Mouse (Mus musculus): ENCODE measurements around the gene Add2.
A peak's percentile ranks its signal among the peaks of the same experiment; 100 is the strongest.

GRCm38 (mm10) chr6:86009980-86010379, 18.5 kb upstream of the Add2 start:
- TF ChIP-seq CTCF (IDR thresholded peaks at IDR 0.05; ENCODE audit: extremely low read depth, insufficient read depth, low read length) = peak; percentile 81
- no peak for TF ChIP-seq POLR2A (IDR thresholded peaks at IDR 0.05; ENCODE audit: extremely low read depth, insufficient read depth, low read length)

All from cortical plate, adult 2 months (tissue).